Comparison of ENCODE assay signal across 11 mouse cellular contexts in genomic region chr5:122234319-122235195, GRCm38 (mm10). TPM values are rescaled to one million over a fixed set of nuclear protein-coding genes. Genes with fewer than 3 reads are reported as not detected.
DNase-seq lines count a peak whose midpoint lies in the region; ATAC-seq lines count a peak whose summit lies in the region.
"Had no signal": no experiment of that assay in that cellular context is flagged by ENCODE, and none has a peak within 500 bp of the region (broad histone marks: within the 10 kb centered on the region; RNA-seq: fewer than 3 reads in every experiment).

No protein-coding gene starts in this region.

- peaks cover 37% of the 10 kb centered on the region for H3K4me1 ChIP-seq in hindbrain, embryonic 10.5 days (replicated peaks)
- peaks cover 19% of the 10 kb centered on the region for H3K4me1 ChIP-seq in hindbrain, embryonic 12.5 days
- H3K4me1 ChIP-seq in midbrain, embryonic 11.5 days (ENCODE audit: control insufficient read depth, insufficient read depth, low read length), result no peaks in the 10 kb centered on the region
- no peaks in the 10 kb centered on the region for H3K4me1 ChIP-seq in kidney, embryonic 14.5 days (ENCODE audit: control insufficient read depth, insufficient read depth, low read length)

- no peaks in the 10 kb centered on the region for H3K27me3 ChIP-seq in hindbrain, embryonic 10.5 days (ENCODE audit: insufficient read depth, poor library complexity, severe bottlenecking)
- no peaks in the 10 kb centered on the region for H3K27me3 ChIP-seq in hindbrain, embryonic 12.5 days
- H3K27me3 ChIP-seq in midbrain, embryonic 11.5 days (ENCODE audit: control insufficient read depth, insufficient read depth, low read length), result no peaks in the 10 kb centered on the region
- H3K27me3 ChIP-seq in kidney, embryonic 14.5 days (ENCODE audit: control insufficient read depth, insufficient read depth, low read length), result no peaks in the 10 kb centered on the region
- H3K27me3 ChIP-seq: neural tube, embryonic 13.5 days; Patski had no signal

- H3K27ac ChIP-seq in hindbrain, embryonic 10.5 days, result peak overlapping the region; percentile 35; the same call in 1 of the 2 replicates
- no peak overlapping the region for H3K27ac ChIP-seq in hindbrain, embryonic 12.5 days
- no peak overlapping the region for H3K27ac ChIP-seq in midbrain, embryonic 11.5 days (ENCODE audit: low read depth, low read length)
- H3K27ac ChIP-seq in kidney, embryonic 14.5 days (ENCODE audit: low read depth, low read length), result no peak overlapping the region
- H3K27ac ChIP-seq: neural tube, embryonic 13.5 days had no signal

- H3K4me2 ChIP-seq in hindbrain, embryonic 12.5 days (replicated peaks), result no peak overlapping the region
- H3K4me2 ChIP-seq in midbrain, embryonic 11.5 days, result no peak overlapping the region
- no peak overlapping the region for H3K4me2 ChIP-seq in kidney, embryonic 14.5 days (replicated peaks; ENCODE audit: low read depth, low read length)
- H3K4me2 ChIP-seq: liver, embryonic 11.5 days; neural tube, embryonic 13.5 days had no signal

- no peak overlapping the region for H3K4me3 ChIP-seq in hindbrain, embryonic 10.5 days
- no peak overlapping the region for H3K4me3 ChIP-seq in hindbrain, embryonic 12.5 days
- H3K4me3 ChIP-seq in midbrain, embryonic 11.5 days (ENCODE audit: low read depth, low read length), result no peak overlapping the region
- H3K4me3 ChIP-seq in kidney, embryonic 14.5 days (ENCODE audit: low read length), result no peak overlapping the region
- H3K4me3 ChIP-seq: neural tube, embryonic 13.5 days had no signal

- no peak overlapping the region for H3K9ac ChIP-seq in hindbrain, embryonic 12.5 days
- H3K9ac ChIP-seq in midbrain, embryonic 11.5 days (ENCODE audit: low read length), result no peak overlapping the region
- no peak overlapping the region for H3K9ac ChIP-seq in kidney, embryonic 14.5 days (ENCODE audit: low read depth, low read length)
- H3K9ac ChIP-seq: neural tube, embryonic 13.5 days had no signal

- no peak for DNase-seq in hindbrain, embryonic 10.5 days (ENCODE audit: low spot score)
- DNase-seq in T-cell, adult 2 months (ENCODE audit: low spot score), result peak; percentile 79
- DNase-seq in spleen, postnatal 4 days (ENCODE audit: low spot score in 2 of 2), result peak; percentile 43 to 74
- DNase-seq in lung, postnatal 25 days (ENCODE audit: low spot score), result no peak
- DNase-seq in midbrain, embryonic 11.5 days (ENCODE audit: low spot score, missing footprints), result no peak

- no peak for ATAC-seq in hindbrain, embryonic 12.5 days (ENCODE audit: low FRiP score)
- ATAC-seq in inflammation-experienced regulatory T-cells, adult 6 months, result peak; percentile 49
- no peak for ATAC-seq in midbrain, embryonic 11.5 days (ENCODE audit: low FRiP score)
- ATAC-seq in kidney, embryonic 14.5 days (ENCODE audit: low FRiP score, low TSS enrichment), result no peak
- ATAC-seq: Patski had no signal

- peaks cover 18% of the 10 kb centered on the region for H3K36me3 ChIP-seq in hindbrain, embryonic 10.5 days
- H3K36me3 ChIP-seq in hindbrain, embryonic 12.5 days, result 0 out of 2 replicates have a peak, but pooled peaks cover 5% of the 10 kb centered on the region
- H3K36me3 ChIP-seq in midbrain, embryonic 11.5 days (ENCODE audit: control insufficient read depth, insufficient read depth, low read length), result no peaks in the 10 kb centered on the region; the same call in none of the 2 replicates
- H3K36me3 ChIP-seq in kidney, embryonic 14.5 days (ENCODE audit: control insufficient read depth, insufficient read depth, low read length), result peaks cover 2% of the 10 kb centered on the region
- H3K36me3 ChIP-seq: neural tube, embryonic 13.5 days had no signal

- H3K9me3 ChIP-seq in hindbrain, embryonic 10.5 days, result no peaks in the 10 kb centered on the region
- no peaks in the 10 kb centered on the region for H3K9me3 ChIP-seq in hindbrain, embryonic 12.5 days (replicated peaks)
- no peaks in the 10 kb centered on the region for H3K9me3 ChIP-seq in midbrain, embryonic 11.5 days (ENCODE audit: control insufficient read depth, low read length)
- no peaks in the 10 kb centered on the region for H3K9me3 ChIP-seq in kidney, embryonic 14.5 days (ENCODE audit: control insufficient read depth, low read length)
- H3K9me3 ChIP-seq: neural tube, embryonic 13.5 days had no signal

- WGBS in hindbrain, embryonic 10.5 days, result 84% methylated on average over 9 of the region's 9 CpGs
- 73% methylated on average over 9 of the region's 9 CpGs for WGBS in hindbrain, embryonic 12.5 days
- WGBS in midbrain, embryonic 11.5 days, result 86% methylated on average over 9 of the region's 9 CpGs
- 86% methylated on average over 9 of the region's 9 CpGs for WGBS in kidney, embryonic 14.5 days

RNA-seq across cellular contexts. Expression of gene Hvcn1, which starts 28.0 kb away (rescaled TPM):
- 9.6 and 11.9 TPM in 2 replicates for polyA plus RNA-seq in hindbrain, embryonic 10.5 days (2016; fragmentation: Nextera tagmentation; extraction: Ambion mirVana)
- polyA plus RNA-seq in hindbrain, embryonic 12.5 days (2016; fragmentation: Nextera tagmentation; extraction: Ambion mirVana), result 6.5 and 6.7 TPM in 2 replicates
- polyA plus RNA-seq in inflammation-experienced regulatory T-cells, adult 6 months (2017; shearing (Covaris generic)), result 10 to 100 TPM; 31.9 to 54.2 (median 48.9) TPM
- 11.4 and 12.5 TPM in 2 replicates for polyA plus RNA-seq in midbrain, embryonic 11.5 days (2014; fragmentation: Nextera tagmentation; extraction: Ambion mirVana)
- 12.7 TPM in 2 replicates for polyA plus RNA-seq in kidney, embryonic 14.5 days (2014; fragmentation: Nextera tagmentation; extraction: Ambion mirVana)

RNA-seq across cellular contexts. Expression of gene Tctn1, which starts 29.7 kb away (rescaled TPM):
- polyA plus RNA-seq in hindbrain, embryonic 10.5 days (2016; fragmentation: Nextera tagmentation; extraction: Ambion mirVana), result 5.2 and 6.0 TPM in 2 replicates
- polyA plus RNA-seq in hindbrain, embryonic 12.5 days (2016; fragmentation: Nextera tagmentation; extraction: Ambion mirVana), result 7.5 and 7.7 TPM in 2 replicates
- polyA plus RNA-seq in inflammation-experienced regulatory T-cells, adult 6 months (2017; shearing (Covaris generic)), result 1 to 10 TPM in 1 of 3 experiments, under 1 TPM in 2; 0.68 to 1.7 (median 0.90) TPM
- polyA plus RNA-seq in midbrain, embryonic 11.5 days (2014; fragmentation: Nextera tagmentation; extraction: Ambion mirVana), result 4.3 and 4.8 TPM in 2 replicates
- 6.5 and 9.8 TPM in 2 replicates for polyA plus RNA-seq in kidney, embryonic 14.5 days (2014; fragmentation: Nextera tagmentation; extraction: Ambion mirVana)

RNA-seq across cellular contexts. Expression of gene Pptc7, which starts 49.6 kb away (rescaled TPM):
- 6.5 and 8.4 TPM in 2 replicates for polyA plus RNA-seq in hindbrain, embryonic 10.5 days (2016; fragmentation: Nextera tagmentation; extraction: Ambion mirVana)
- 10.8 and 11.1 TPM in 2 replicates for polyA plus RNA-seq in hindbrain, embryonic 12.5 days (2016; fragmentation: Nextera tagmentation; extraction: Ambion mirVana)
- polyA plus RNA-seq in inflammation-experienced regulatory T-cells, adult 6 months (2017; shearing (Covaris generic)), result 10 to 100 TPM in 2 of 3 experiments, 1 to 10 TPM in 1; 9.6 to 21.6 (median 20.9) TPM
- 7.6 and 8.8 TPM in 2 replicates for polyA plus RNA-seq in midbrain, embryonic 11.5 days (2014; fragmentation: Nextera tagmentation; extraction: Ambion mirVana)
- 7.9 and 10.9 TPM in 2 replicates for polyA plus RNA-seq in kidney, embryonic 14.5 days (2014; fragmentation: Nextera tagmentation; extraction: Ambion mirVana)

Comparison
In these comparisons a context has a peak if more than half of its experiments do, and no peak if none do; other contexts are left out.
1. DNase-seq: peak in T-cell, adult 2 months (single experiment) and spleen, postnatal 4 days (2 of 2); none in hindbrain, embryonic 10.5 days (single experiment), lung, postnatal 25 days (single experiment) and midbrain, embryonic 11.5 days (single experiment).